ENCODE assay signal across 8 mouse cellular contexts in the genomic region with DNA sequence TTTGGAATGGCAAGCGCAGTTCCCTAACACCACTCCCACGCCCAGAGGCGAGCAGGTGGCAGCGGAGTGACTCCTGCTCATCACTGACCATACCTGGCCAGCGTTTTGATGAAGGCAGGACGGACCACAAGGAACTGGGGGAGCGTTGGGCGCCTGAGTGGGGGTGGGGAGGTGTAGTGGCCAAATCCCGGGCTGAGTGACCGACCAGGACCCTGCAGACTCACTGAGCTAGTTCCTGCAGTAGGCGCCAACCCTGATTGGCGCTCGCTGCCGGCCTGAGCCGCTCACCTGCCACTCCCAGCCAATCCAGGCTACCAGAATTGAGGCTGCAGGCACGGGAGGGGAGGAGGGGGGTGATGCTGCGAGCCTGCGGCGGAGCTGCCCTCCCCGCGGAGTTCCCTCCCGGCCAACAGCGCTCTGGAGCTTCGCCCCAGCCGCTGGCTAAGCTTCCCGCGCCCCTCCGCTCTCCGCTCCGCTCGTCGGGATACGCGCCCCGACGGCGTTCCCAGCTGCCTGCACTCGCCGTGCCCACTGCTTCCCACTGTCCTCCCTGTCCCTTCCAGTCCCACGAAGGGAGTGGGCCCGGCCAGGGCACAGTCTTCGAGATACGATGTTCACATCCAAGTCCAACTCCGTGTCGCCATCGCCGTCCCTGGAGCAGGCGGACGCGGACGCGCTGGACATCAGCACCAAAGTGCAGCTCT. TPM values are rescaled to one million over a fixed set of nuclear protein-coding genes. Genes with fewer than 3 reads are reported as not detected.
DNase-seq lines count a peak whose midpoint lies in the region; ATAC-seq lines count a peak whose summit lies in the region.

A gene (plus strand): TSS at position 323 of the 704 bp plus-strand sequence.

- H3K27me3 ChIP-seq in embryonic facial prominence, embryonic 15.5 days: peaks cover 47% of the 10 kb centered on the region

- peaks cover 26% of the 10 kb centered on the region for H3K4me1 ChIP-seq in embryonic facial prominence, embryonic 15.5 days

- DNase-seq in thymus, postnatal 4 days: peak; percentile 37
- DNase-seq in thymus, postnatal 10 days (ENCODE audit: low spot score in 2 of 2): no peak
- DNase-seq in layer of hippocampus, adult 9-11 months: peak; percentile 36
- peak; percentile 66 for DNase-seq in lung, postnatal 14 days
- peak; percentile 39 to 57 for DNase-seq in right cerebral cortex, postnatal 10 days (ENCODE audit: low spot score in 2 of 2)
- no peak for DNase-seq in spleen, postnatal 36 days (ENCODE audit: low spot score in 2 of 2)

- no peaks in the 10 kb centered on the region for H3K36me3 ChIP-seq in embryonic facial prominence, embryonic 15.5 days

- H3K27ac ChIP-seq in embryonic facial prominence, embryonic 15.5 days (replicated peaks): no peak within 1 kb of the TSS

- WGBS in embryonic facial prominence, embryonic 15.5 days: 1% methylated on average over 52 of the region's 52 CpGs

- H3K9me3 ChIP-seq in embryonic facial prominence, embryonic 15.5 days (replicated peaks): no peaks in the 10 kb centered on the region

- H3K4me2 ChIP-seq in embryonic facial prominence, embryonic 15.5 days (replicated peaks): peak within 1 kb of the TSS; percentile 64

- peak; percentile 68; the same call in 1 of the 2 replicates for ATAC-seq in embryonic facial prominence, embryonic 15.5 days (ENCODE audit: insufficient number of reproducible peaks, low FRiP score, low TSS enrichment, low read depth)
- ATAC-seq in hematopoietic stem cell, adult 5-6 weeks (replicated peaks in 1 of 2; ENCODE audit: insufficient read depth in 1 of 2, low FRiP score in 2 of 2, low TSS enrichment in 1 of 2, low read depth in 1 of 2, poor library complexity in 2 of 2, severe bottlenecking in 2 of 2): peak; percentile 25 to 60; a peak in 2 of 4 replicates

- peak within 1 kb of the TSS; percentile 42 for H3K4me3 ChIP-seq in embryonic facial prominence, embryonic 15.5 days (replicated peaks)

- H3K9ac ChIP-seq in embryonic facial prominence, embryonic 15.5 days: no peak within 1 kb of the TSS

RNA-seq across cellular contexts. Expression of the gene that starts here (rescaled TPM):
- 0.32 and 0.39 TPM in 2 replicates for polyA plus RNA-seq in embryonic facial prominence, embryonic 15.5 days (2015; fragmentation: Nextera tagmentation; extraction: Ambion mirVana)
- total RNA-seq in hematopoietic stem cell, adult 5-6 weeks (2017): not detected in 2 replicates

Comparison
In these comparisons a context has a peak if more than half of its experiments do, and no peak if none do; other contexts are left out.
1. DNase-seq: peak in thymus, postnatal 4 days (single experiment), layer of hippocampus, adult 9-11 months (single experiment), lung, postnatal 14 days (single experiment) and right cerebral cortex, postnatal 10 days (2 of 2); none in thymus, postnatal 10 days (0 of 2) and spleen, postnatal 36 days (0 of 2).
2. Peak in ATAC-seq, H3K4me3 ChIP-seq and H3K4me2 ChIP-seq in embryonic facial prominence, embryonic 15.5 days; RNA of the gene not detected or under 1 TPM.
3. Peak in ATAC-seq in hematopoietic stem cell, adult 5-6 weeks; RNA of the gene not detected or under 1 TPM.